Mouse (Mus musculus) bone marrow, adult 2 months (tissue): ENCODE data around the gene Slc18a2. TPM values are rescaled to one million over a fixed set of nuclear protein-coding genes. Genes with fewer than 3 reads are reported as not detected.

Experiments used
- H3K27ac ChIP-seq: fragments of 200-500 bp; 2 replicates; pipeline ENCODE4 v1.5.1; 2012; ENCODE audit warnings: low read depth, mild to moderate bottlenecking, control low read depth, inconsistent platforms, low read length; ENCODE audit not compliant: control insufficient read depth, poor library complexity, insufficient read depth
- H3K4me1 ChIP-seq: fragments of 200-500 bp; 2 replicates; pipeline ENCODE4 v1.6.1; 2011; ENCODE audit warnings: low read length; ENCODE audit not compliant: control insufficient read depth, insufficient read depth
- H3K4me3 ChIP-seq: fragments of 200-500 bp; replicated peaks from 2 replicates; pipeline ENCODE3; 2011; ENCODE audit warnings: mild to moderate bottlenecking, low read depth, low read length, control low read depth; ENCODE audit not compliant: control insufficient read depth
- CTCF ChIP-seq: fragments of 200-500 bp; IDR thresholded peaks from 2 replicates; pipeline ENCODE4 v1.5.1; 2011; ENCODE audit warnings: low read length, control low read depth; ENCODE audit not compliant: control insufficient read depth, insufficient read depth
- POLR2A ChIP-seq: fragments of 200-500 bp; IDR thresholded peaks from 2 replicates; pipeline ENCODE4 v1.6.1; 2011; ENCODE audit warnings: low read depth, mild to moderate bottlenecking, control low read depth, low read length, borderline replicate concordance; ENCODE audit not compliant: control insufficient read depth
- WGBS: fragments of 180-500 bp; shearing (Covaris S2); methylation state at CpG from one replicate; pipeline ENCODE4 v1.1.7; 2018; 5-methylcytosine and 5-hydroxymethylcytosine counted together
- polyA plus RNA-seq: library from polyadenylated mRNA; stranded (reverse); fragments of >200 nt; gene quantifications from 2 replicates; pipeline ENCODE4 v1.2.4, GENCODE M21; 2011; ENCODE audit warnings: low replicate concordance; ENCODE audit not compliant: missing spikeins, insufficient read depth, insufficient read length

Gene Slc18a2
- polyA plus RNA-seq, 1 experiment: 4.7 TPM

DNA sequence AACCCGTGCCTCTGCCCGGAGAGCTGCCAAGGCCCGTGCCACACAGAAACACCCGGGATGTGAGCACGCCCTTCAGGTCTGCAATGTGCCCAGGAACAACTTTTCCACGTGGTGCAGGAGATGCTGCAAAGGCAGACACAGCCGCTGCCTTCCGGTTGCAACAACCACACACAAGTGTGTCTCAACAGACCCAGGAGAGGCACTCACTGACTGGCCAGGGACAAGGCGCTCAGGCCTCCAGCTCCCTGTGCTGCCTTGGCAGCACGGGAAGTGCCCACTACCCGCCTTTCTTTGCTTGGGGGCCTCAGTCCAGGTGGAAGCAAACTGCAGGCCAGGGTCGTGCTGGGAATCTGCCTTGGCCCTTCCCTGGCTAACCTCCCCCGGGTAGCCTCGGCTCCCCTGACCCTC lies 83.6 kb downstream of the Slc18a2 start:
- under 1% methylated on average over 14 of the region's 14 CpGs for WGBS
- Histone ChIP-seq H3K4me3 (peak overlapping the region; percentile 100), H3K4me1 (peaks cover 1% of the 10 kb centered on the region), H3K27ac (peak overlapping the region; percentile 99)
- peak; percentile 31; the same call in 1 of the 2 replicates for TF ChIP-seq POLR2A
- no peak for TF ChIP-seq CTCF

DNA sequence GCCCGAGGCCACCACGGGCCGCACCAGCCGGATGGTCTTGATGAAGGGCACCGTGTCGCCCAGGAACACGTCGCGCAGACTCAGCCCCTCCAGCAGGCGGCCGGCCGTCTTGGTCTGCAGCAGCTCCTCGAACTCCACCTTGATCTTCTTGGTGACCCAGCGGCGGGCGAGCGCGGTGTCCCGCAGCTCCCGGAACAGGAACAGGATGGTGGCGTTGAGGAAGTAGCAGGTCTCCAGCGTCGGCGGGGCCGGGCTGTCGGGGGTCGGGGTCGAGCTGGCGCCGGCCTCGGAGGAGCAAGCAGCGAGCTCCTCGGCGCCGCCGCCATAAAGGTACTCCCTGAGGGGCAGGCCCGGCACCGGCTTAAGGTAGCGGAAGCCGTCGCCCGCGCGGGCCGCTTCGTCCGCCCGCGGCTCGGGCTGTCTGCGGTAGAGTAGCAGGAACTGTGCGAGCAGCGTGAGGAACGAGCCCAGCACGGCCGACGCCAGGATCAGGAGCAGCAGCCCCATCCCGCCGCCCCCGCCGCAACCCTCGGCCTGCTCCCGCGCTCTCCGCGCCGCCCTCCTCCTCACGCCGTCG lies 84.5 kb downstream of the Slc18a2 start:
- Histone ChIP-seq H3K4me1 (peaks cover 1% of the 10 kb centered on the region), H3K27ac (peak overlapping the region; percentile 99)
- WGBS: under 1% methylated on average over 65 of the region's 70 CpGs

More for the DNA sequence above, 84.5 kb downstream of the Slc18a2 start:
- peak overlapping the region; percentile 100 for H3K4me3 ChIP-seq
- 0 out of 2 replicates have a peak, but pooled peaks have one; percentile 8 for TF ChIP-seq CTCF
- peak; percentile 24; the same call in 1 of the 2 replicates for TF ChIP-seq POLR2A

Other genes with a start within 250 kb of the Slc18a2 start
- gene Shtn1, start 184.8 kb upstream of the Slc18a2 start, polyA plus RNA-seq: 0.49 and 1.0 TPM in 2 replicates
- gene Vax1, start 90.8 kb upstream of the Slc18a2 start, polyA plus RNA-seq: not detected in 2 replicates
- gene Kcnk18, start 41.7 kb upstream of the Slc18a2 start, polyA plus RNA-seq: not detected in 2 replicates
- gene Rps12-ps3, start 61.4 kb downstream of the Slc18a2 start, polyA plus RNA-seq: 1,301 and 2,446 TPM in 2 replicates
- gene Pdzd8, start 84.9 kb downstream of the Slc18a2 start, polyA plus RNA-seq: 8.8 and 13.6 TPM in 2 replicates
- not detected in 2 replicates for gene Emx2, start 197.5 kb downstream of the Slc18a2 start, polyA plus RNA-seq